Mouse (Mus musculus): Measurements from ENCODE around the gene Pcdh20.

Gene Pcdh20

DNA sequence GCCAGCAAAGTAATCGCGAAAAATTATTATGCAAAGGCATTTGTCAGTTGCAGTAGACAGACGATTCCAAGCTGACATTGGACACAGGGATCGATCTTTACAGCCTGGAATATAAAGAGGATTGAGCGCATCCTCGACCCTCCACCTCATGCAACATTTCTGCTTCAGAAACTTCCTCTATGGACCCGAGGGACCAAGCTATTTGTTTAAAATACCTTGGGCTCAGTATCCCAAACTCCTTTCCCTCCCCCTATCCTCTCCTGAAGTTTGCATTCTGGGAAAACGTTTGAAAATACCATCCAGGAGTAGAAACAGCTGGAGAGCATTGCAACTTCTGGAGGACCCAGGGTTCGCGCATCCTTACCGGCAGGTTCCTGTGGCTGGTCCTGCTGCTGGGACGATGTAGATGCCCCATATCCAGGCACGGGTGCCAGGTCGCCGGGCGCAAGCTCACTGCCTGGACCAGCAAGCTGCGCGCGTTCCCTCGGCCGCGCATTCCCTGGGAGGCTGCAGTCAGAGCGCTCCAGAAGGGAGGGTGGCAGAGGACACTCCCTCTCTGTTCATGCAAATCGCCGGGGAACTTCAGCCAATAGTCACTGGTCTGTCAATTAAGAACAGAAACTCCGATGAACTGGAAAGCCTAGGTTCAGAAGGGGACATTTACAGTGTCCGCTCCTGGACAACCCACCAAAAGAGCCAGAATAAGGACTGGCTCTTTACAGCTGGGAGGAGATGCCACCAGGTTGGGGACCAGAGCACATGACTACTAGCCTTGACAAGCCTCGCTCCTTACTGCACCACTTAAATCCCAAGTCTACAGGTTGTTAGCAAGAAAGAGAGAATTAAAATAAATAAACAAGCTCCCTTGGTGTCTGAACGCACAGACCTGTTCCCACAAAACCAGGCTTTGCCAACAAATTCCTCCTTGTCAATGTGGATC lies at the start of gene Pcdh20:
Gene Pcdh20, minus strand, starts transcription at position 902 of the 940 bp plus-strand sequence.
- no peak for DNase-seq (ENCODE audit: low spot score)

DNA sequence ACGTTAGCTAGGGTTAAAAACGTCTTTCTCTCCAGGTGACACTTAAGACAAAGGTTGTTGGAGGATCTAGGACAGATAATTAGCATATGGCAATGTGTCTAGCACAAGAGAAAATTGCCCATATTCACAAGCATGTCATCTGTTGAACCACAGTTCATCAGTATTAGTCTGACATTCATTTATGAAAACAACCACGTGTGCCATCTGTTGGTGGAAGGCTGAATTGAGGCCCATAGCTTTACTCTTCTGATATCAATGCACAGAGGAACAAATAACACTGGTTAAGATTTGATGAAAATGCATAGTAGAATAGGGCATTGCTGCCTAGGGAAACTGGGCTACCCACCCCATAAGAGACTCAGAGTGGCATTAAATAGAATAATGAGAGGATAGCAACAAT lies 8.7 kb upstream of the Pcdh20 start:
- no peak for DNase-seq (ENCODE audit: low spot score)

DNA sequence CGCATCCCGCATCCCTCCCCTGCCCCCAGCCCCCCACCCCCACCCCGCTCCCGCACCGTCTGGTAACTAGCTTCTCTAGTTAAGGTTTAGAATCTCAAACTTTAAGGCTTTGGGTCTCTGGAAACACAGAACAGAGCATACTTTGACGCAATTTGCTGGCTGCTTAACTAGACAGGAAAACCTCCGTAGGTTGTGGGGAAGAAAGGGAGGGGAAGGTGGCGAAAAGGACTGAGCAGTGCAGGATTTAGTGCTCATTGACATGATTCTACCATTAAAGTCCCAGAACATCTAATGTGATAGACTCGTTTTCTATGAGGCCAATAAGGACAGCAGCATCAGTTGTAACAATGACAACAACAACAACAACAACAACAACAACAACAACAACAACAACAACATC lies 1.2 kb downstream of the Pcdh20 start:
- DNase-seq (ENCODE audit: low spot score), result no peak

DNA sequence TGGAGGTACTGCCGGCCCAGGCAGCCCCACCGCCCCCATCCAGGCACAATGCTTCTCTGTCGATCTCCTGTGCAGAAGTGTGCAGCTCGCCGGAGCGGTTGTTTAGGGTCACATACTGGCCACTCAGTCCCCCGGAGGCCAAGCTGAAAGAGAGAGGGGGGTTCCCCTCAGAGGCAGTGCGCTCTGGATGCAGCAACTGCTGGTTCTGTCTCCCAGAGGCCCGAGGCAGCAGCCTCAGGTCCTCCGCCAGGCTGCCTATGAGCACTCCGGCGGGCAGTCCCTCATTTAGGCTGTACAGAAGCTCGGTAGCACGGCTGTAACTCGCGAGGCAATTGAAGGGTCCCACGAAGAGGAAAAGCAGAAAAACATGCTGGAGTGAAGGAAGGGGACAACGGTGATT lies 1.8 kb downstream of the Pcdh20 start:
- DNase-seq (ENCODE audit: low spot score), result no peak

DNA sequence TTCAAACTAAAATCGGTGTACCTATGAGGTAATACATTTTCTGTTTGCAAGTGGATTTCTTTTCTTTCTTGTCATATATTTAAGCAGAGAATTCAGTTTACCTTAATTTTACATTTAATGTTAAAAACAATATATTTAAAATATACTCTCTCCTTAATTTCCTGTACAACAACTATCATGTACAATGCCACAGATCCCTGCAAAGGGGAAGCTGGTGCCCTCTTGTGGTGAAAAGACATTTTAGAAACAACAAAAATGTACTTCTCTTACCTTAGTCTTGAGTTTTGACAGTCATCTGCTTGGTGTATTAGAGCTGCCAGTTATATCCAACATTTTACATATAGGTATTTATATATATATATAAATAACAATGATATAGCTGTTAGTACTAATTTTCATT lies 4.8 kb downstream of the Pcdh20 start:
- no peak for DNase-seq (ENCODE audit: low spot score)

DNA sequence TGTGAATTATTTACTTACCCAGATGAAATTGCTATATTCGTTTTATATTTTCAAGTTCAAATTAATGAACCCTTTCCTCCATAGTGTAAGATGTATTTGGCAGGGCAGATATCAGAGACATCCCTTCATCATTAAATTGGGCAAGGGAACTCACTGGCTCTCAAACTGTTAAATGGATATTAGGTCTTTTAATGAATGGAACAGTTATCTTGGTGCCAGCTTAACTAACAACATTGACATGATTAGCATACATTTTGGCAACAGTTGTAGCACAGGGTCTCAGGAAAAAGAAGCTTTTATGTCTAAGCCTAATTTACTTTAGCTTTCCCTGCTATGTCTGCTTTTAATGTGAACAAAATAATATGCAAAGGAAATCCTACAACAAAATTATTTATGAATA lies 6.8 kb downstream of the Pcdh20 start:
- no peak for DNase-seq (ENCODE audit: low spot score)

DNA sequence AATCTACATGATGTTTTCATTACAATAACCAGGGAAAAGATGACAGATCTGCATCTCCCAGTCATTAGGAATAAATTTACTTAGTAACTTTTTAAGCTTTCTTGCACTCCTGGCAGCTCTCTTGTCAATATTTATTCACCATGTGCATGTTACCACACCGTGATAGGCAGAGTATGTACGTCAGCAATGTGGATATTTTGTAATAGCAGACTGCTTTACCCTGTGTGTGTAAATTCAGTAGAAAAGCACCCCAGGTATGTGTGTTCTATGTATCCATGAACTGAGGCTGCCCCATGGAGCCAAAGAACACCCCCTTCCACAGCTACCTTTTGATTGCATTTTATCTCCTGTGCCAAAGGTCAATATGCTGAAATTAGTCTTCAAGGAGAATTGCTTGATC lies 7.8 kb downstream of the Pcdh20 start:
- no peak for DNase-seq (ENCODE audit: low spot score)

DNA sequence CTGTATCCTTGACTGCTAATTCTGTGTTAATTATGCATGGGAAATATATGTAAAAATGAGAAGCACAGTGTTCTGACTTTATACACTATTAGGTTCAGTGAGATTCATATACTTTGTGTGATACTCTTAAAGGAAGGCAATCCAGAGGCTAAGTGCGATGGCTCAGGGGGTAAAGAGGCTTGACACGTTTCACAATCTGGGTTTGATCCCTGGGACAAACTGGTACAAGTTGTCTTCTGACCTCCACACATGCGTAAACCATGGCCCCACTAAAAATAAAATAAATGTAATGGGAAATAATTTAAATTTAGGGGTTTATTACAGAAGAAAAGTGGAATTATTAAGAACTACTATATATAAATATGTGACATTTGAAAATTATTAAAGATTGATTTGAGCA lies 8.3 kb downstream of the Pcdh20 start:
- DNase-seq (ENCODE audit: low spot score), result no peak

DNA sequence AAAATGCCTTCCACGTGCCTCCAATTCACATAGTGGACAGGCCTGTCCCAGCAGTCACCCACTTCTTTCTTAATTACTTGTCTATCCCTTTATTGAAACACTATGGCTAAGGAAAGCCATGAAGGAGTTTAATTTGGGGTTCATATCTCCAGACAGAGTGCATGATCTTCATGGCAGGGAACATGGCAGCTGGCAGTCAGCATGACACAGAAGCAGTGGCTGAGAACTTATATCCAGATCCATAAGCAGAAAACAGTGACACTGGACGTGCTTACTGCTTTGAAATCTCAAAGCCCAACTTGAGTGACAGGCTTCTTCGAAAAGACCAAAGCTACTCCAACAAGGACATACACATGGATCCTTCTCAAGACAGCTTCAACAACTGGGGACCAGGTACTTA lies 10.5 kb downstream of the Pcdh20 start:
- DNase-seq (ENCODE audit: low spot score), result no peak

DNA sequence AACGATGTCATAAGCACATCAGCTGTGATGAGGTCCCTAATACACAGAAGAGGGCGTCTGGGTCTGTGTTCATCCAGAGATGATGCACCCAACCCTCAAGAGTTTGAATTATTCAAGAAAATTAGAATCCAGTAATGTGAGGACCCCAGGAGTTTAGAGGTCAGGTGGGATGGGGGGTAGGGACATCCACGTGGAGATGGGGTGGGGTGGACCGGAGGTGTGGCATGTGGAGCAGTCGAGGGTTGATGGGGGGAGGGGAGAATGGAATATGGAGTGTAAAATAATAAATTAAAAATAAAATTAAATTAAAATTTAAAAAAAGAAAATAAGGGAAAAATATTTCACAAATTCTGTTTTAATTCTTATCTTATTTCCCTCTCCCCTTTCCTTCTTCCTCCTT lies 27.9 kb downstream of the Pcdh20 start:
- DNase-seq (ENCODE audit: low spot score), result no peak

DNA sequence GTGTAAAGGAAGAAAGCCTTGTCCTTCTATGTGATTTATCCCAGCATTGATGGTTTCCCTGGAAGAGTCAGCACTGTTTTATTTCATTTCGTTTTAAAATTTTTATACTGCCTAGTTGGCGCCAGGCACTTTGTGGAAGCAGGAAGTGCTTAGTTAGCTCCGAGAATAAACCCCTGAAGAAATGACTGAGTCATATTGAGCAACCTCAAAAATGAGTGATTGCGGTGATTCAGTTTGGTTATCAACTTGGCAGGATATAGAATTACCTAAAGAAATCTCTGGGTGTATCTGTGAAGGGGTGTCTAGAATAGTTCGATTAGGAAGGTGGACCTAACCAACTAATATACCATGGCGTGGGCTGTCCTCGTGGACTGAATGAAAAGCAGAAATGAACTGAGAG lies 41.8 kb downstream of the Pcdh20 start:
- no peak for DNase-seq (ENCODE audit: low spot score)

DNA sequence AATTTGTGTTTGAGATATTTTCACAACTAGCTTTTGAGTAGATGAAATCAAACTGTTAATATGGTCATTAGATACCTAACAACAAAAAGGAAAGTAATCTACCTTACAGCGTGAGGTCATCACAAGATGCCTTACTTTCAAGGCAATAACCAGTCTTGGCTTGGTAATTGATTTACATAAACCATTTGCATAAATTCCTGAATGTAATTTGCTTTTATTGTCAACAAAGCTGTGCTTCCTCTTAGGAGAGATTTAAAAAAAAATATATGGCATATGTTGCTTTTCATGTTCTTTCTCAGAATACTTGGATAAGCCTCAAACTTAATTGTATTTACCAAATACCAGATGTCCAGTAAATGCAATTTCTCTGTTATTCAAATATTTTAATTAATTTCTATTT lies 43.8 kb downstream of the Pcdh20 start:
- no peak for DNase-seq (ENCODE audit: low spot score)

Measured in spleen, adult 12 weeks (tissue).